Mouse (Mus musculus) lung, adult 2 months (tissue): ENCODE results near the gene Kbtbd12. TPM values are rescaled to one million over a fixed set of nuclear protein-coding genes. Genes with fewer than 3 reads are reported as not detected.
A peak's percentile ranks its signal among the peaks of the same experiment; 100 is the strongest.

Experiments used
- DNase-seq: peaks from one replicate; pipeline ENCODE4 v3.0.0; 2022
- H3K4me1 ChIP-seq: fragments of 200-500 bp; 2 replicates; pipeline ENCODE4 v1.6.1; 2011; ENCODE audit warnings: low read length; ENCODE audit not compliant: control insufficient read depth, insufficient read depth
- H3K4me3 ChIP-seq: fragments of 200-500 bp; replicated peaks from 2 replicates; pipeline ENCODE3; 2011; ENCODE audit warnings: low read depth, mild to moderate bottlenecking, control low read depth, low read length; ENCODE audit errors: extremely low read depth
- CTCF ChIP-seq: fragments of 200-500 bp; IDR thresholded peaks from 2 replicates; pipeline ENCODE4 v1.5.1; 2011; ENCODE audit warnings: mild to moderate bottlenecking, low read length, control low read depth; ENCODE audit not compliant: insufficient read depth
- POLR2A ChIP-seq: fragments of 200-500 bp; IDR thresholded peaks from 2 replicates; pipeline ENCODE4 v1.6.1; 2011; ENCODE audit warnings: low read depth, mild to moderate bottlenecking, control low read depth, low read length, borderline replicate concordance; ENCODE audit errors: extremely low read depth
- WGBS: fragments of 180-500 bp; shearing (Covaris S2); methylation state at CpG from one replicate; pipeline ENCODE4 v1.1.7; 2018; 5-methylcytosine and 5-hydroxymethylcytosine counted together
- polyA plus RNA-seq: library from polyadenylated mRNA; depleted of rRNA; stranded (reverse); fragments of >200 nt; gene quantifications from 2 replicates; pipeline ENCODE4 v1.2.3, GENCODE M21; 2012

The Kbtbd12 gene
- polyA plus RNA-seq, 1 experiment: 1.8 TPM

GRCm38 (mm10) chr6:88596108-88596507 is 41.6 kb downstream of the Kbtbd12 start:
- DNase-seq: no peak
- TF ChIP-seq POLR2A: no peak
- no peak for TF ChIP-seq CTCF
- no peaks in the 10 kb centered on the region for H3K4me1 ChIP-seq
- WGBS: 76% methylated on average over 2 of the region's 2 CpGs
- H3K4me3 ChIP-seq: no peak overlapping the region

- no peak for TF ChIP-seq CTCF
- no peak for TF ChIP-seq POLR2A
- H3K4me3 ChIP-seq: no peak overlapping the region
- WGBS: 90% methylated on average over 6 of the region's 6 CpGs
Observed at GRCm38 (mm10) chr6:88592367-88592766, 45.4 kb downstream of the Kbtbd12 start.

DNA sequence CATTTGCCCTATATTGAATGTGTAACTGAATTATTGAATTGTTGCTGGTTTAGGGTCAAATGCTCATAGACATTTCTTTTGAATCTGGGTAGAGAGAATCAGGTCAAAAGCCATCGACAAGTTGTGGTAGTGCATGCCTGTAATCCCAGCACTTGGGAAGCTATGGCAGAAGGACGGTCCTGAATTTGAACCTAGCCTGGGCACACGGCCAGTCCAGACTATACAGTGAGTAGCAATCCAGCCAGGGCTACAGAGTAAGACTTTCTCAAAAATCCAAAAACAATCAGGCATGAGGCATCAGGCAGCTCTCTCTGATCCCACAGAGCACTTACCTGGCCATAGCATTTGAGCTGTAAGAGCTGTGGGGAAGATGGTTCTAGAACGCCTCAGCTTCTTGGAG is 47.5 kb downstream of the Kbtbd12 start:
- WGBS: 80% methylated on average over 4 of the region's 4 CpGs
- TF ChIP-seq CTCF (no peak), POLR2A (no peak)
- no peak overlapping the region for H3K4me3 ChIP-seq
- no peak for DNase-seq
- H3K4me1 ChIP-seq: peaks cover 4% of the 10 kb centered on the region

More at GRCm38 (mm10) chr6:88592367-88592766, 45.4 kb downstream of the Kbtbd12 start:
- DNase-seq: no peak
- H3K4me1 ChIP-seq: peaks cover 4% of the 10 kb centered on the region

DNA sequence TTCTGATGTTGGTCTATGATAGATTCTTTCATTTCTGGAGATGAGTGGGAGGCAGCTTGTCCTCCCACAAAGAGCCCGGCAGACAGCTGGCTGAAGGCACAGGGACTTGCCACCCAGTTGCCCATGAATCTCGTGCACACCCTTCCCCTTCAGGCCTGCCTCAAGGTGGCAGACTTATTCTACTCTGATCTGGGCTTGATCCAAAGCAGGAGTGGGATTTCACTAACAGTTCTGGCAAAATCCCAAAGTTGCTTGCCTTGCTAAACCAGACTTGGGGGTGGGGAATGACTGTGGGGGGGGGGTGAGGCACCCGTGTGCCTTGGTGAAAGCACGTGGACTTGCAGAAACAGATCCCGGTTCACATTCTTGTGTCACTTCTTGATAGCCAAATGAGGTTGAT is 48.2 kb downstream of the Kbtbd12 start:
- Histone ChIP-seq H3K4me3 (no peak overlapping the region), H3K4me1 (peaks cover 4% of the 10 kb centered on the region)
- peak; percentile 10 for DNase-seq
- TF ChIP-seq POLR2A (no peak), CTCF (peak; percentile 71; the same call in 1 of the 2 replicates)
- WGBS: 16% methylated on average over 5 of the region's 5 CpGs

DNA sequence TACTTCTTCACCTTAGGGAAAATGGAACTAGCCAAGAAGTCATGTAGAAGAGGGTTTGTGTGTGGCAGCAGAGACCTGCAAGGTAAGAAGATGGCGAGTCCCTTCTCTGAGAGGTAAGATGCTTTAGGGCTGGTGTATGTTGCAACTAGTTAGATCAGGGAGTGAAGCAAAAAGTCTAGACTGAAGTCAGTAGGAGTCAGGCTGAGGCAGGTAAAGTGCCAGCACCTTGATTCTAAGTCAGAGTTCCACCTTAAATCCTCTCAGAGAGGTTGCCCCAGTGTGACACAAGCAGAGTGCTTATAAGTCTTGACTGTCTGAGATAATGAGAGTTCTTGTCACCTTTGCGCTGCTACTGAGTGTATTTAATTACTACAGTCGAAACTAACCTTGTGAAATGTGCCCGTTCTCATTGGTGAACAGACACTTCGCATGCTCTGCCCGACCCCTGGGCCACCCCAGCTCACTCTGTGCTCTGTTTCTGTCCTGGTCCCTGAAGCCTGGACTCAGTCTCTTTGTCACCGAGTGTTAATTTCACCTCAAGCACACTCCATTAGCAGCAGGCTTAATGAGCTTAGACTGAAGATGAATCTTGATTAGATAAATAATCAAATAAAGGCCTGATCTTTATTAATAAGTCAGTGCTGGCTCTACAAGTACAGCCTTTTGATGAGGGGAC is 49.0 kb downstream of the Kbtbd12 start:
- Histone ChIP-seq H3K4me3 (no peak overlapping the region), H3K4me1 (peaks cover 4% of the 10 kb centered on the region)
- TF ChIP-seq POLR2A (no peak), CTCF (no peak)
- 78% methylated on average over 7 of the region's 7 CpGs for WGBS
- no peak for DNase-seq

- Histone ChIP-seq H3K4me1 (peaks cover 4% of the 10 kb centered on the region), H3K4me3 (no peak overlapping the region)
- TF ChIP-seq POLR2A (no peak), CTCF (no peak)
- WGBS: 62% methylated on average over 3 of the region's 3 CpGs
- DNase-seq: no peak
Observed at GRCm38 (mm10) chr6:88587091-88587490, 50.7 kb downstream of the Kbtbd12 start.

DNA sequence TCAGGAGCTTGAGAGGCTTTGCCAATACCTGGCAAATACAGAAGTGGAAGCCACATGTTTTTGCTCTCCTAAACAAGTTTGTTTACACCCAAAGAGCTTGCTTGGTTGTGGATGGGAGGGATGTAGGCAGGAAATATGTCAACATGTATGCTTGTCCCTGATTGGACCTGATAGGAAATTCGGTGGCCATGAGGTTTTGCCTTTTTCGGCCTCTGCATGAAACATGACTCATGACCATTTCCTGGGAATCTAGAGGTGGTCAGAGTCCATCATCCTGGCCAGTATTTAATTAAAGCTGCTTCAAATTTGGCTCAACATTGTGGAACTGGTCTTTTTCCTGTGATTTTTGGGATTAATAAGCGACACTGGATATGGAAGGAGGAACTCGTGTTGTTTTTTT is 53.8 kb downstream of the Kbtbd12 start:
- Histone ChIP-seq H3K4me3 (no peak overlapping the region), H3K4me1 (no peaks in the 10 kb centered on the region)
- DNase-seq: no peak
- 60% methylated on average over 4 of the region's 4 CpGs for WGBS
- TF ChIP-seq CTCF (no peak), POLR2A (no peak)

DNA sequence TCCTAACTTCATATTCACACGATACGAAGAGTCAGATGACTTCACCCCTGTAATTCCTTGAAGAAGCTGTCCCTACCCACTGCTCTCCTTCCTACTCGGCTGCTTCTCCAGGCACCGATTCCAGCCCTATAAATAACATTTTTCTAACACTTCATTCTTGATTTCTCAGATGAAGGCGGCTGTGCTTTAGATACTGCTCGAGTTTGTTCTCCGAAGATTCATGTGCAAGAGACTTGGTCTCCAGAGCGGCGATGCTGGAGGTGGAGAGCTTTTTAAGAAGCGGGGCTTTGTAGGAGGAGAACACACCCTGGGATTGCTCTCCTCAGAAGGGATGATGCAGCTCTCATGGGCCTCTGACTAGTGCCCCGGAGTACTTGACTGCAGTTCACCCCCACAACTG is 61.3 kb downstream of the Kbtbd12 start:
- no peak for TF ChIP-seq POLR2A
- no peak for TF ChIP-seq CTCF
- H3K4me3 ChIP-seq: no peak overlapping the region
- H3K4me1 ChIP-seq: no peaks in the 10 kb centered on the region
- WGBS: 74% methylated on average over 11 of the region's 11 CpGs
- no peak for DNase-seq

- Histone ChIP-seq H3K4me1 (no peaks in the 10 kb centered on the region), H3K4me3 (no peak overlapping the region)
- WGBS: 49% methylated on average over 7 of the region's 7 CpGs
- no peak for DNase-seq
- no peak for TF ChIP-seq POLR2A
- TF ChIP-seq CTCF: no peak
Observed at GRCm38 (mm10) chr6:88566676-88567075, 71.1 kb downstream of the Kbtbd12 start.

DNA sequence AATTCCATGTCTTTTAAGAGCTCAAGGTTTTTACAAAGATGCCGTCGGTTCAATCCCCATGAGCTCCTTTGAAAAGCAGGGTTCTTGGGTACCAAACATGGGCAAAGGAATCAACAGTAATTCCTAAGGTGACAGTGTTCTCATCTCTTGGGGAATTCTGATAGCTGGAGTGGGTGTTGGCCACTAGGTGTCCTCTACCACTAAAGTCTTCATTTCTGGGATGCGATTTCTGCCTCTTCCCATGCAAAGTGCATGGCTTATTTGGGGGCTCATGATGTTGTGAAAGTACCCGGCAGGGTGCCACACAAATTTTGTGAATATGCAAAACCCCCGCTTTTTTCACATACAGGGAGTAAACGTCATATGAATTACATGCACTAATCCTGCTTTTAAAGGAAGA is 72.7 kb downstream of the Kbtbd12 start:
- H3K4me1 ChIP-seq: no peaks in the 10 kb centered on the region
- 30% methylated on average over 6 of the region's 6 CpGs for WGBS
- no peak for DNase-seq
- H3K4me3 ChIP-seq: no peak overlapping the region
- no peak for TF ChIP-seq POLR2A
- no peak for TF ChIP-seq CTCF

- Histone ChIP-seq H3K4me3 (no peak overlapping the region), H3K4me1 (no peaks in the 10 kb centered on the region)
- WGBS: 90% methylated on average over 4 of the region's 4 CpGs
- DNase-seq: no peak
- no peak for TF ChIP-seq POLR2A
- no peak for TF ChIP-seq CTCF
Observed at GRCm38 (mm10) chr6:88560156-88560555, 77.6 kb downstream of the Kbtbd12 start.
